Mouse (Mus musculus): ENCODE data around the gene Galnt11.

GRCm38 (mm10) chr5:25252423-25252822 lies 30.7 kb downstream of the Galnt11 start:
- no peak for TF ChIP-seq CTCF (IDR thresholded peaks at IDR 0.05; ENCODE audit: low read depth, low read length)
- no peak for TF ChIP-seq GATA1 (IDR thresholded peaks at IDR 0.05; ENCODE audit: borderline replicate concordance, low read length)
- TF ChIP-seq TAL1 (conservative IDR thresholded peaks at IDR 0.05; ENCODE audit: low read depth, low read length), result no peak
- no peak for TF ChIP-seq POLR2AphosphoS5 (IDR thresholded peaks at IDR 0.05; ENCODE audit: insufficient replicate concordance, low read depth, low read length)
- TF ChIP-seq GATA2 (IDR thresholded peaks at IDR 0.05; ENCODE audit: borderline replicate concordance, low read depth, low read length), result no peak
